Mouse (Mus musculus): Measurements from ENCODE around the gene Qrich2. TPM values are rescaled to one million over a fixed set of nuclear protein-coding genes. Genes with fewer than 3 reads are reported as not detected.
A peak's percentile ranks its signal among the peaks of the same experiment; 100 is the strongest.

The Qrich2 gene
- polyA plus RNA-seq, 1 experiment from 2014 or later: not detected

DNA sequence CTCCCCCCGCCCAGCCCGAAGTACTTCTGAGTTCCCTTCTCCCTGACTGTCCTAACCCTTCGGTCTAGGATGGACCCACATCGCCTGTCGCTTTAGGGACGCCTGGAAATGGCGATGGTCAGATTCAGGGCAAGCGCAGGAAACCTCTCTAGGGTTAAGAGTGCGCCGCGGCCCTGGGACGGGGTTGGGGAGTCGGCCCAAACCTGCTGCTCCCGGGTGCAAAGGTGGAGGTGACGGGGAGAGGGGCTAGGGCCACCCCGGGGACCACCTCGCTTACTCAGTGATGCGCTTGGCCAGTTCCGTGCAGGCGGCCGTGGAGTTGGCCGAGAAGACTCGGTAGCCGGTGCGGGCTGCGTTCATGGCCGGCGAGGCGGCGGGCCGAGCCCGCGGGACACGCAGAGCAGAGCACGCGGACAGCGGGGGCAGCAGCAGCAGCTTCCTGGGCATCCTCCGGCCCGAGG, 23.8 kb upstream of the Qrich2 start:
- peak; percentile 12; the same call in 1 of the 2 replicates for ATAC-seq (replicated peaks; ENCODE audit: insufficient number of reproducible peaks, insufficient read depth, low FRiP score, low read depth)
- WGBS: under 1% methylated on average over 39 of the region's 39 CpGs

DNA sequence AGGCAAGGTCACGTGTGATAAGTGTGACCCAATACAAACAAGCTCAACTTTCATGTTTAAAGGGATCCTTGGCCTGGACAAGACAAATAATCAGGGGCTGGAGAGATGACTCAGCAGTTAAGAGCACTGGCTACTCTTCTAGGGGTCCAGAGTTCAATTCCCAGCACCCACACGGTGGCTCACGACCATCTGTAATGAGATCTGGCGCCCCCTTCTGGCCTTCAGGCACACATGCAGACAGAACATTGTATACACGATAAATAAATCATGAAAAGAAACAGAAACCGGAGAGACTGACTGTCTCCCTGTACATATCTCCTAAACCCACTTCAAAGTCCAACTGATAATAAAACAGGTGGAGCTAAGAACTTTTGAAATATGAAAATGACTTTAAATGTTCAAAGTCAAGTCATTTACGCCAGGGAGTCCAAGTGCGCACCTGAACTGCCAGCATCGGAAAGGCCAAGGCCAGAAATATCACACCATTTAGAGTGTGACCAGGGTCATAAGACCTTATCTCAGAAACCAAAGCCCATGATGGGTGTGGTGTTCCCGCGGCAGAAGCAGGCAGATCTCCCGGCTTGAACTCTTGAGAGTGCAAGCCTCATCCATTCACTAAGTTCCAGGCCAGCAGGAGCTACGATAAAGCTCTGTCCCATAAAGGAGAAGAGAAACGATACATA, 22.8 kb upstream of the Qrich2 start:
- H3K4me1 ChIP-seq (replicated peaks): peaks cover 14% of the 10 kb centered on the region
- H3K9me3 ChIP-seq (replicated peaks): no peaks in the 10 kb centered on the region
- H3K27me3 ChIP-seq: no peaks in the 10 kb centered on the region
- peak overlapping the region; percentile 72 for H3K4me2 ChIP-seq
- peaks cover 31% of the 10 kb centered on the region for H3K36me3 ChIP-seq
- H3K9ac ChIP-seq: peak overlapping the region; percentile 86
- 67% methylated on average over 14 of the region's 14 CpGs for WGBS
- ATAC-seq (replicated peaks; ENCODE audit: insufficient number of reproducible peaks, insufficient read depth, low FRiP score, low read depth): no peak
- H3K4me3 ChIP-seq: peak overlapping the region; percentile 80
- H3K27ac ChIP-seq: no peak overlapping the region

More for the DNA sequence above, 23.8 kb upstream of the Qrich2 start:
- H3K4me2 ChIP-seq: peak overlapping the region; percentile 72
- H3K4me1 ChIP-seq (replicated peaks): peaks cover 14% of the 10 kb centered on the region
- H3K27me3 ChIP-seq: no peaks in the 10 kb centered on the region
- H3K36me3 ChIP-seq: peaks cover 24% of the 10 kb centered on the region
- peak overlapping the region; percentile 80 for H3K4me3 ChIP-seq
- peak overlapping the region; percentile 86 for H3K9ac ChIP-seq
- H3K9me3 ChIP-seq (replicated peaks): no peaks in the 10 kb centered on the region
- peak overlapping the region; percentile 83 for H3K27ac ChIP-seq

DNA sequence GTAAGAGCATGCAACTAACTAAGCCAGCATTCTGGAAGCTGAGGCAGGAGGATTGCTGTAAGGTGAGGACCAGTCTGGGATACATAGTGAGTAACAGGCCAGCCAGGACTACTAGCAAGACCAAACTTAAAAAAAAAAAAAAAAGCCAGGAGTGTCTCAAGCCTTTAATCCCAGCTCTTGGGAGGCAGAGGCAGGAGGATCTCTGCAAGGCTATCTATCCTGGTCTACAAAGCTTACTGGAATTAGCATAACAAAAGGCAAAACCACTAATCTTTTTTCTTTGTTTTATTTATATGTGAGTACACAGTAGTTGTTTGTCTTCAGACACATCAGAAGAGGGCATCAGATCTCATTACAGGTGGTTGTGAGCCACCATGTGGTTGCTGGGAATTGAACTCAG, 22.2 kb upstream of the Qrich2 start:
- peaks cover 14% of the 10 kb centered on the region for H3K4me1 ChIP-seq (replicated peaks)
- peaks cover 36% of the 10 kb centered on the region for H3K36me3 ChIP-seq
- no peak overlapping the region for H3K4me3 ChIP-seq
- no peak for ATAC-seq (replicated peaks; ENCODE audit: insufficient number of reproducible peaks, insufficient read depth, low FRiP score, low read depth)
- H3K27me3 ChIP-seq: no peaks in the 10 kb centered on the region
- no peak overlapping the region for H3K9ac ChIP-seq
- H3K4me2 ChIP-seq: no peak overlapping the region
- no peaks in the 10 kb centered on the region for H3K9me3 ChIP-seq (replicated peaks)
- H3K27ac ChIP-seq: no peak overlapping the region

DNA sequence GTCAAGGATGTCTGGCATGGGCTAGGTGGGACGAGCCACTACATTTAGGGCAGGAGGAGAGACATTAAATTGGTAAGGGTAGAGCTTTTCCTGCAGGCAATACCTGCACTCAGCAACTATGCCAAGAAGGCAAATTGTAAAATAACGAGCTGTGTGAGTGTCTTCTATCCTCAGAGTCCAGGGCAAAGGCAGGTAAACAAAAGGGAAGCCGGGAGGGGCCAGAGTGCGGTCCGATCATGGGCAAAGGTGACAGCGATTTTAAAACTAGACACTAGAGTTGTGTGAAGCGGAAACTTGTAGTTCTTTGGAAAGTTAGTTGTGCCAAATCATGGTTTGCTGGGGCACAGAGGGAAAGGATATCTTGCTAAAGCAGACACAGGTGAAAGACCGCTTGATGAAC, 18.2 kb upstream of the Qrich2 start:
- H3K9ac ChIP-seq: no peak overlapping the region
- H3K9me3 ChIP-seq (replicated peaks): no peaks in the 10 kb centered on the region
- no peak for ATAC-seq (replicated peaks; ENCODE audit: insufficient number of reproducible peaks, insufficient read depth, low FRiP score, low read depth)
- H3K4me2 ChIP-seq: no peak overlapping the region
- H3K4me1 ChIP-seq (replicated peaks): peaks cover 10% of the 10 kb centered on the region
- peaks cover 71% of the 10 kb centered on the region for H3K36me3 ChIP-seq
- H3K27ac ChIP-seq: no peak overlapping the region
- H3K27me3 ChIP-seq: no peaks in the 10 kb centered on the region
- 90% methylated on average over 8 of the region's 8 CpGs for WGBS
- no peak overlapping the region for H3K4me3 ChIP-seq

DNA sequence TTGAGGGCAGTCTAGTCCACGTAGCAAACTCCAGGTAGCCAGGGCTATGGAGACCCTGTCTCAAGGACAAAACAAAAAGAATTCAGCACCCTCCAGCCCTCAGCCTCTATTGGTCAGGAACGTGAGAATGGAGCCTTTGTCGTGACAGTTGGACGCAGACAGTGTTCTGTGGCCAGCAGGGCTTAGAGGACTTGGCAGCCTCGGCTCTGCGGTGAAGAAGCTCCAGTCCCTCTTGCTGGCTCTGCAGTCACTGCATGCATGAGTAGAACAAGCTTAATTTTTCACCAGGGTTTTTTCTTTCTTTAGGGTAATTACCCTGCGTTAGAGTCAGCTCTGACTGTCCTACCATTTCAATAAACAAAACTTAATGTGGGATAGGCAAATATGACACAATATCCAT, 15.7 kb upstream of the Qrich2 start:
- Histone ChIP-seq H3K27ac (no peak overlapping the region), H3K27me3 (no peaks in the 10 kb centered on the region), H3K4me1 (replicated peaks) (peaks cover 2% of the 10 kb centered on the region; the same call in 1 of the 2 replicates), H3K4me3 (no peak overlapping the region), H3K4me2 (no peak overlapping the region), H3K9me3 (replicated peaks) (no peaks in the 10 kb centered on the region), H3K9ac (no peak overlapping the region), H3K36me3 (peaks cover 85% of the 10 kb centered on the region)
- 83% methylated on average over 7 of the region's 7 CpGs for WGBS
- ATAC-seq (replicated peaks; ENCODE audit: insufficient number of reproducible peaks, insufficient read depth, low FRiP score, low read depth): no peak

DNA sequence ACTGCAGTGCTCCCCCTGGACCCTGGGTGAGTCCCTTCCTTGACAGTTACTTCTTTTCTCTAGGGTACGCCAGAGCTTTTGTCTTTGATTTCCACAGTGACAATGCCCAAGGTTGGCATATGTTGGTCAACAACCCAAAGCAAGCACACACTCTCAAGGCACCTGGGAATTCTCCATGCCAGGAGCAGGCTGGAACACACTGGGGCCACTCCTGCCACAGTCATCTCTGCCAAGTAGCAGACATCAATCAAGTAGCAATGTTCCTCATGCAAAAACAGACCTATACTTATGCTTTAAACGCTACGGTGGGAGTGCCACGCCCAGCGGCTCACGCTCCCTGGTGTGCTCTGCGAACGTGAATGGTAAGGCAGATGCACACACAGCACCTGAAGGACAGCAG, 14.9 kb upstream of the Qrich2 start:
- Histone ChIP-seq H3K27ac (no peak overlapping the region), H3K27me3 (no peaks in the 10 kb centered on the region), H3K4me2 (no peak overlapping the region), H3K36me3 (peaks cover 87% of the 10 kb centered on the region), H3K4me3 (no peak overlapping the region), H3K9ac (no peak overlapping the region), H3K9me3 (replicated peaks) (no peaks in the 10 kb centered on the region), H3K4me1 (replicated peaks) (peaks cover 6% of the 10 kb centered on the region; the same call in 1 of the 2 replicates)
- WGBS: 91% methylated on average over 8 of the region's 8 CpGs
- ATAC-seq (replicated peaks; ENCODE audit: insufficient number of reproducible peaks, insufficient read depth, low FRiP score, low read depth): no peak

DNA sequence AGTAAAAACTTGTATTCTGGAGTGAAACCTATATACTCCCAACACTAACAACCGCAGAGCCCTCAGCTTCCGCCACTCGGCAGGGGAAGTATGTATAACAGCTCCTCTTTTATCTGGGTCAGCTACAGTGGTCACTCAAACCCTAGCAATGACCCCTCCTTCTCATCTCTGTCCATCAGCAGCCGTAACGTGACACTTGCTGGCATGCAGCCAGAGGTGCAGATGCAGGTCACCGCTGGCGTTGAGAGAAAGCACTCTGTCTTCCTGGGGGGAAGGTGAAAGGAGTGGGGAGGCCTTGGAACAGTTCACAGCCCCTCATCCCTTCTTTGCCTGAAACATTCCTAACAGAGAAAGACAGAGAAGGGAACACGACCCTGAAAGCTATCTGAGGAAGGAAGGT, 13.8 kb upstream of the Qrich2 start:
- ATAC-seq (replicated peaks; ENCODE audit: insufficient number of reproducible peaks, insufficient read depth, low FRiP score, low read depth): no peak
- no peaks in the 10 kb centered on the region for H3K9me3 ChIP-seq (replicated peaks)
- peaks cover 6% of the 10 kb centered on the region; the same call in 1 of the 2 replicates for H3K4me1 ChIP-seq (replicated peaks)
- no peak overlapping the region for H3K4me2 ChIP-seq
- WGBS: 33% methylated on average over 8 of the region's 8 CpGs
- no peak overlapping the region for H3K9ac ChIP-seq
- H3K4me3 ChIP-seq: no peak overlapping the region
- peaks cover 87% of the 10 kb centered on the region for H3K36me3 ChIP-seq
- no peak overlapping the region for H3K27ac ChIP-seq
- H3K27me3 ChIP-seq: no peaks in the 10 kb centered on the region

DNA sequence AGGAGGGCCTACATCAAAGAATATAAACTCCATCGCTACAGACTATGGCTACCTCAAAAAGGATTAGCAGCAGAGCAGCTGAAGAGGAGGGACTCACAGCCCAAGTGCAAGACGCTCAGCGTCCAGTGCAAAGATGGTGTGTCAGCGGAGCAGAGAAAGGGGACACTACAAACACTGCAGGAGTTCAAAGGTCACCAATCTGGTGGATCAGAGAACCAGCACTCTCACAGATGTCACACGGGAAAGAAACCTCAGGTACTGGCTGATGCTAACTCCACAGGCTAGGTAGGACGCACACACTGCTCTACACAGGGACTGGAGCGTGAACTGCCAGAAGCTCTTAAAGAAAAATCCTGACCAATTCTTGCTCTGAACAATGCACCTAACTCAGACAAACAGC, 12.9 kb upstream of the Qrich2 start:
- Histone ChIP-seq H3K4me1 (replicated peaks) (peaks cover 6% of the 10 kb centered on the region; the same call in 1 of the 2 replicates), H3K4me2 (no peak overlapping the region), H3K9ac (no peak overlapping the region), H3K36me3 (peaks cover 85% of the 10 kb centered on the region), H3K27ac (no peak overlapping the region), H3K9me3 (replicated peaks) (no peaks in the 10 kb centered on the region), H3K27me3 (no peaks in the 10 kb centered on the region), H3K4me3 (no peak overlapping the region)
- 89% methylated on average over 7 of the region's 7 CpGs for WGBS
- no peak for ATAC-seq (replicated peaks; ENCODE audit: insufficient number of reproducible peaks, insufficient read depth, low FRiP score, low read depth)

DNA sequence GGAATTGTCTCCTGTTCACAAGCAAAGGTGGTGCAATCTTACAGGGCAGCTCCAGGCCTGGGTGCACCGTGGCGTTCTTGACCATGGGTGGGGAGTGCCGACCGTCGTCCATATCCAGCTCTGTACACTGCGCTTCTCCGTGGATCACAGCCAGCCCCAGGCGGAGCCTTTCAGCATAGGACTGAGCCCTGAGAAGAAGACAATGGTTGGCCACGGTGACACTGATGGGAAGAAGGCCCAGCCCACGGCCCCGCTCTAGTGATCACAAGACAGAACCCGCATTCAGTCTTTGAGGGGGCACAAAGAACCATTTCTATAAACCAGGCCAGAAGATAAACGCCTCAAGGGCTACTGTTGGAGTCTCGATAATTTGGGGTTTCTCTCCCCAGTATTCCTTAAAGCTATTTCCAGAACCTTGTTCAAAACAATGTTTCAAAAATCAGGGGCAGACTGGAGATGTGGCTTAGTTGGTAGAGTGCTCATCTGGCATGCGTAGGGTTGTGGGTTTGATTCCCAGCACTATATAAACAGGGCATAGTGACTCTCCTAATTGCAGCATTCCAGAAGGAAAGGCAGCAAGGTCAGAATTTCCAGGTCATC, 11.2 kb upstream of the Qrich2 start:
- 90% methylated on average over 15 of the region's 15 CpGs for WGBS
- no peak overlapping the region for H3K4me3 ChIP-seq
- no peak overlapping the region for H3K27ac ChIP-seq
- H3K4me1 ChIP-seq (replicated peaks): peaks cover 7% of the 10 kb centered on the region; the same call in 1 of the 2 replicates
- no peak overlapping the region for H3K9ac ChIP-seq
- H3K4me2 ChIP-seq: no peak overlapping the region
- no peaks in the 10 kb centered on the region for H3K27me3 ChIP-seq
- H3K36me3 ChIP-seq: peaks cover 92% of the 10 kb centered on the region
- H3K9me3 ChIP-seq (replicated peaks): no peaks in the 10 kb centered on the region
- ATAC-seq (replicated peaks; ENCODE audit: insufficient number of reproducible peaks, insufficient read depth, low FRiP score, low read depth): no peak

DNA sequence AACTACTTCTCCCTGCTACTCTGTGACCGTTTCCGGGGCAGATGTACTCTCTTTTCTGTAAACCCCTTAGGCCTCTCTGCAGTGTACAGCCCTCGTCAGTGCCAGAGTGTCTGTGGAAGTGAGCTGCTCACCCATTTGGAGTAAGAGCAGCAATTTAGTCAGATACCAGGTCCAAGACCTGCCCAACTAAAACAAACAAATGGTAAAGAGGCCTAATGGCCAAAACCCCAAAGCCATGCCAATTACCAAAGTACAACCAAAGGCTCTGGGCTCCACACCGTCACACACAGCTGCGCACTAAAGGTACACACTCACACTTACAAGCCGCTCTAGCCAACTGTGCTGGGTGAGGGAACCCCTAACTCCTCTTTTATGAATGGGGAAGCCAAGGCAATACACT, 10.7 kb upstream of the Qrich2 start:
- Histone ChIP-seq H3K4me3 (no peak overlapping the region), H3K4me2 (no peak overlapping the region), H3K4me1 (replicated peaks) (peaks cover 8% of the 10 kb centered on the region; the same call in 1 of the 2 replicates), H3K9me3 (replicated peaks) (no peaks in the 10 kb centered on the region), H3K9ac (no peak overlapping the region), H3K27ac (no peak overlapping the region), H3K36me3 (peaks cover 92% of the 10 kb centered on the region), H3K27me3 (no peaks in the 10 kb centered on the region)
- WGBS: 87% methylated on average over 6 of the region's 6 CpGs
- ATAC-seq (replicated peaks; ENCODE audit: insufficient number of reproducible peaks, insufficient read depth, low FRiP score, low read depth): no peak

DNA sequence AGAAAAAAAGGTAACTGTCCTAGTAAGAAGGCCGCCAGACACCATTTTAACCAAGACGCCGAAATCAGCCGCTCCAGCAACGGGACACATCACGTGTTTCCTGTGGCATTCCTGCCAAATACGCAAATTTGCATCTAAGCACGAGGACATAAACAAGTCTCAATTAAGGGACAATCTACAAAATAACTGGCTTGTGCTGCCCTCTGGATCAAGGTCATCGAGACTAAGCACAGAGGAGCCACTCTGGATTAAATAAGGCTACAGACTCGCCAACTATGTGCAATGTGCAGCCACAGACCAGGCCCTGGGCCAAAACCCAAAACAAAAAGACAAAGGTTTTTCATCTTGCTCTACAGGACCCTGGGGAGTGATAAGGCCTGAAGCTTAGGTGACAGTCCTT, 10.0 kb upstream of the Qrich2 start:
- 83% methylated on average over 10 of the region's 10 CpGs for whole genome bisulfite sequencing
- H3K27me3 ChIP-seq: no peaks in the 10 kb centered on the region
- ATAC-seq (replicated peaks; ENCODE audit: insufficient number of reproducible peaks, insufficient read depth, low FRiP score, low read depth): no peak
- no peak overlapping the region for H3K4me3 ChIP-seq
- H3K4me1 ChIP-seq (replicated peaks): peaks cover 13% of the 10 kb centered on the region; the same call in 1 of the 2 replicates
- H3K4me2 ChIP-seq: no peak overlapping the region
- H3K27ac ChIP-seq: peak overlapping the region; percentile 48
- H3K9ac ChIP-seq: no peak overlapping the region
- no peaks in the 10 kb centered on the region for H3K9me3 ChIP-seq (replicated peaks)
- peaks cover 89% of the 10 kb centered on the region for H3K36me3 ChIP-seq

DNA sequence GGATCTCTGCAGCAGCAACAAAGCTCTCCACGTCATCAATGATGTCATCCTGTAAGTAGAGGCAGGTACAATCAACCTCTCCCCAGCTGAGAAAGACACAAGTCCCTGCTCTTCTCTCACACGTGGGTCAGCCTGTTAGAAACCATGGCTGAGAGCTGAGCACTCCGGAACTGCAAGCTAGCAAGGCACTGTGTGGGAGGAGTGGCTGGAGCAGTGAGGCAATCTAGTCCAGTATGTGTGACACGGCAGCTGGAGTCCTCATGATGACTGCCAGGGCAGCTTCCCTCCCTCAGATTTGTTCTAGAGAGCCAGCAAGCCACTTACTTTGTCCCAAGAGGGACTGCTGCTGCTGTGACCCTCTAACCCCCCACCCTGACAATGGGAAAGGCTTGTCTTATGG, 6.2 kb upstream of the Qrich2 start:
- Histone ChIP-seq H3K36me3 (peaks cover 69% of the 10 kb centered on the region), H3K27ac (no peak overlapping the region), H3K4me3 (no peak overlapping the region), H3K9me3 (replicated peaks) (no peaks in the 10 kb centered on the region), H3K9ac (no peak overlapping the region), H3K27me3 (no peaks in the 10 kb centered on the region), H3K4me1 (replicated peaks) (peaks cover 18% of the 10 kb centered on the region), H3K4me2 (no peak overlapping the region)
- ATAC-seq (replicated peaks; ENCODE audit: insufficient number of reproducible peaks, insufficient read depth, low FRiP score, low read depth): no peak
- 62% methylated on average over 4 of the region's 4 CpGs for WGBS
